Mouse (Mus musculus) CD8-positive naive resting alpha-beta T cell, adult 2 months (primary cell): ENCODE data around the gene Tnfsf11.

Source experiments
- DNase-seq, 2 experiments: peaks; one replicate each; pipeline ENCODE4 v3.0.0; 2022; ENCODE audit warnings: low read depth in 2 of 2, low spot score in 2 of 2

The Tnfsf11 gene

DNA sequence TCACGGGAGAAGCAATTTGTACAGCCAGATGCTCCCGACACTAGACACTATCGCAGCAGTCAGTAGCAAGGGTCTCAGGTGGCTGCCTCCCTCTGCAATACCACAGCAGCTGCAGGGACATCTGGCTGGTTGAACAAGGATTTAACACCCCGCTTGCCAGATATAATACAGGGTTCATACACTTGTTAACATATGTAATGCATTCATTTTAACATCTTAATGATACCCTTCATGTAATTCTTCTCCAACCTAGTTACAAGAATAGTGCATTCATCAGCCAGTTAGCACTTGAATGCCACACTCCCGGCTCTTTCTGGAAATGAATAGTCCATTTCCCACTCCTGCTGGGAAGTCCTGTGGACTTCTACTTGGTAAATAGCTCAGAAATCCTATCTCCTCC, 18.9 kb downstream of the Tnfsf11 start:
- no peak for DNase-seq

DNA sequence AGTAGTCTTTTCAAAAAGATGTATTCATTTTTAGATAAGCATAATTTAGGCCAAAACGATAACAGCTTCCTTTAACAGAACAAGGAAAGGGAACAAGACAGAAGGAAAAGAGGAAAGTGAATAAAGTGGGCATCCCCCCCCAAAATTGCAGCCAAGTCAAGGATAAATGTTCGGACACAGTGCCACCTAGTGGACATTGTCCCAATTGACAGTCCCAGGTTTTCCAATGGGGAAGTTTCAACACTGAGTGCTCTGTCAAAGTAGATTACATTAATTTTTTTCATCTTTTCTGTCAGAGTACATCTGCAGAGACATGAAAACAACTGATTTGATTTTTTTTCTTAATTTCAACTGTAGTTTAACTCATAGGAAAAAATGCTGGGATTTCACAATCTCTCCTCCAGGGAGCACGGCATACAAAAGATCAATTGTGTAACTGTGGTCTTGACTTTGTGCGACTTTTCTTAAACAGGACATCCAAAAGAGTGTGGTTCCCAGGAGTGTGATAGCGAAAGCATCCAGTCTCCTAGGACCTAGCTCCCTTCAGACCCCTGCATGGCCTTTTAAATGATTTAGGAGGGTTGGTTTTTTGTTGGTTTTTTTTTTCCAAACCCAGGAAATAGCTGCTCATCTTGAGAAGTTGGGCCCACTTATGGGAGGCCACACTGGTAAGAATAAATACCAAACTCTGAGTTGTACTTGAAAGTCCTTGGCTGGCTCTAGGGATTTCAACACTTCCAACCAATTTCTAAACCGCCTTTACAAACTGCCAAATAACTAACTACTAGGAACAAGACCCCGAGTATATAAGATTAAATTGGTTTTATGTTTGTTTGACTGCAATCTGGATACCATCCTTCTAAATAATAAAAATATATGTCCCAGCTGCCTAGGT, 19.7 kb downstream of the Tnfsf11 start:
- DNase-seq: peak in 1 of 2 experiments; percentile 22

DNA sequence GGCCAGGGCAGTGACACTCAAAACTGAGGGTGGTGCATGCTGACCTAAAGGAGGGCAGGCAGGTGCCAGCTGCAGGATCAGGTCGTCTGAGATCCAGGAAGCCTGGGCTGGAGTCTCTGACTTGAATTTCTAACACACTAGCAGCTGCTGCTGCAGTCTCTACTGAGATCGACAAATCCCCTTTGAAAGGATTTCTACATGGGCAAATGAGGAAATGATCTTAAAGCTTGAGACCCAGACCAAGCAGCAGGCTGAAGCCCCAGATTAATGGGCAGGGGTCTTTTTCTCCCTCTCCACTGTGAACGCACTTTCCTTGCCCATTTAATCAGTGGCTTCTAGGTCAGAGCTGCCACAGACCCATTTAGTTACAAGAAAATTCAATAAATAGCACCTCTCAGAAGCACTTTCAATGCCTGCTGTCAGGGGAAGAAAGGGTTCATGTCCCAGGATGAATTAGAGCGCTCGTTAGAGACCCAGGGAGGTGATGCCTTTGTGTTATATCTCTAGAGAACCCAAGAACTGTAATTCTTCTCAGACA, 21.8 kb downstream of the Tnfsf11 start:
- no peak for DNase-seq

DNA sequence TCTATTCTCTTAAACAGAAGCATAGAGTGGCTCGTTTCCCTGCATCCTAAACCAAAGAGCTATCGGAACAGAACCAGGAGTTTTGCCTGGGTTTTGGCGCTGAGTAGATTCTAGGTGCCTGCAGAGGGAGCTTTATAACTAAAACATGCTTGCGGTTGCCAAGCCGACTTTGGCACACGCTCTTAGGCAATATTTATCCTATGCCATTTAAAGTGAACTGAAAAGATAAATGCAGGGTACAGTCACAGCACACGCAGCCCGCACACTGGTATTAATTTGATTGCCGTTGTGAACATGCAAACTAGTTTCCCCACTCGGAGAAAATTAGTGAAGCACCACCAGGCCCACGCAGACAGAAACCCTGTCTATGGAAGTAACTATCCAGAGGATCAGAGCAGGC, 25.4 kb downstream of the Tnfsf11 start:
- no peak for DNase-seq

DNA sequence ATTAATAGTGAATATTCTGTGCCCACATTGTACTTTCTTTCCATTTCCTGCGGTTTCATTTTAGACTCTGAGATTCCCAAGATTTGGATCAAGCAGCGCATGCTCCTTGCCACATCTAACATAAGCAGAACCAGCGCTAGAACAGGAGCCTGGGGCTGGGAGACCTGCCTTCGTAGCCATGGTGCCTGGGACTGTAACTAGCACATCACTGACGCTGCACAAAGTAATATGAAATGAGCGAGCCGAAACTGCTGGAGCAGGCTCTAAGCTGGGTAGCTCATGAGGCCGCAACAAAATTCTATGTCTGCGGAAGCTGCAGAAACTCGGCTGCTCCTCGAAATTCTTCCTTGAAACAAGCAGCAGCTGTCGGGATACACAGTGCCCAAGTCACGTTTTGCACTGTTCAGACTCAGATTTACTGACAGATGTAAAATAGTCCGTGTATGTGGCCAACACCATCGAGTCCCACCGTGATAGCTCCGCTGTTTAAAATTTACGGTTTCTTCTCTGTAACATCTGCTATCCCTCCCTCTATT, 31.4 kb downstream of the Tnfsf11 start:
- DNase-seq: no peak

DNA sequence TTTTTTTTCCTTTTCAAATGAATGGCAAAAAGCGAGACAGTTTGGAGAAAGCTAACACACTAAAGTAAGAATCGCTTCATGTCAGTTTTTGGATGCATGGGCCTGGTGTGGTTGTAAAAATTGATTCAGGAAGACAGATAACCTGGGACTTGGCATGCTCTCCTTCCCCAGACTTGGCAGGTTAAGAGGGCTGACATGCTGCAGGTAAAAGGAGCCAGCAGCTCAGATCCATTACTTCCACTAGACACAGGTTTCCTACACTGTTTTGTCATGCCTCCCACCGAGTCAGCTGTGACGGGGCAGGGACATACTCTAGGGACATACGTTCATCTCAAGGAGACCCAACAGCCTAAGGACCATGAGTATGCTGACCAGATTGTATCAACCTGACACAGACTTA, 33.0 kb downstream of the Tnfsf11 start:
- no peak for DNase-seq

DNA sequence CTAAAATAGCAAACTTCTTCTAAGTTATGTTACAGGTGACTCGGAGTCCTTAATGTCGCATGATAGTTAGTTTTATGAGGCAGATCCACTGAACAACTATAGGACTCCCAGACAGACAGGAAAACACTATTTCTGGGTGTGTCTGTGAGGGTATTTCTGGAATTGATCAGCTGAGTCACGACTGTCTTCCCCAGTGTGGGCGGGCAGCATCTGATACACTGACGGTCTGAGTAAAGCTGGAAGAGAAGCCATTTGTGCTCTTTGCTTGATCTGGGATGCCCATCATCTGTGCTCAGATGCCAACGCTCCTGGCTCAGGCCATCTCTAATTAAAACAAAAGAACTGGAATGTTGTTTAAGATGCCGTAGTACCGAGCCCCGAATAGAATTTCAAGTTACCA, 33.7 kb downstream of the Tnfsf11 start:
- DNase-seq: no peak

DNA sequence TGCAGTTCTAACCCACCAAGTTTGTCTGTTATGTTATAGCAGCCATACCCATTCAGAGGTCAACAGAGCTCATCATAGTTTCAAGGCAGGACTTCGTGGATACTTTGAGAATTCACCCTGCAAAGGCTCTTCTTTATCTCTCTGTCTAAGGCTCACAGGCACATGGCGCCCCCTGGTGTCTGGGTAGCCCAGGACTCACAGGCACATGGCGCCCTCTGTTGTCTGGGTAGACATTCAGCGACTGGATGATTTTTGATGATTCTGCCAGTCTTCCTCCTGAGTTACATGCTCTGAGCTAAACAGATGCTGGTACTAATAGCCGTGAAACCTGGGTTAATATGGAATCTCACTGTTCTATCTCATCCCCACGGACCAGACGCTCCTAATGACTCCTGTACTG, 34.3 kb downstream of the Tnfsf11 start:
- peak; percentile 36 to 51 for DNase-seq

DNA sequence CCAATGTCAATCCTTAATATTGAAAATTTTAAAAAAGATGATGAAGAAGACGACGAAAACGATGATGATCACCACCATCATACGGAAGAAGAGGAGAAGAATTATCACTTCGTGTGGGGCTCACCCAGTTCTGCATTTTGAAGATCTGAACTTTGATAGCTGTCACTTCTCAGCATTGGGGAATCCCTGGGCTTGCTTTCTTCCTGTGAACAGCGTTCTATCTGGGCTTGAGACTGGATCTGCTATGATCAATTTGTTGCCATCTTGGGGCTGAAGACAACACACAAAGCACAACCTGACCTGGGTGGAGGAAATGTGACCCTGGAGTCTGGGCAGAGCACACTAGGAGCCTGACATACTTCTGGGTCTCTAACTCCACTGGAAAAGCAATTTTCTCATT, 43.0 kb downstream of the Tnfsf11 start:
- no peak for DNase-seq

DNA sequence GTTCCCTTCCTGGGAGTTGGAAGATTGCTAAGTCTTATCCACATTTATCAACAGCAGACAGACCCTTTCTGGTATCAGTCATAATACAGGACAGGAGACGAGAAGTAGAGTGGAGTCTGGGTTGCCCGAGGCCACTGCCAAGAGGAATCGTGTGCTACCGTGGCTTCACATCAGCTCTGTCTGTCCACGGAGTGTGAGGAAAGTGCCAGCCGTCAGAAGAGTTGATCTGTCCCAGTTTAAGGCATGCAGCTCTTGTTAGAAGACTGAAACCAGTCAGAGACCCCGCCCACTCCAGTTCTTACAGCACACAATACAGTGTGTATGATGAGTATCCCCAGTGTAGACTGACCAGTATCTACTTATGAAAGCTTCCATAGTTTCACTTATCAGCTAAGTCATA, 45.2 kb downstream of the Tnfsf11 start:
- no peak for DNase-seq

DNA sequence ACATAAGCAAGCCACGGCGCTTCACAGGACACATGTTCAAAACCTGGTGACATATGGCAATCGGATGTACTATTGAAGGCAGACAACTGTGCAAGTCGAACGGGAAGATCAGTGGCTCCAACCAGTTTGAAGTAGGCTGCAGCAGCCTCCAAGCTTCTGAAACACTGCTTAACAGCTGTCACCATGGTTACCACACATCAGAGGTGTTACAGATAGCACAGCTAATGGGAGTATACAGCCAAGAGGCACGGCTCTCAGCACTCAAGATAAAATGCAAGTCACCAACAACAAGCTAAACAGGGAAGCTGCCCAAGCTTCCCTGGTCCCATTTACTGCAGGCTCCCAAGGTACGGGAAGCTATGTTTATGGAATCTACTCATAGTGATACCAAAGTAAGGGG, 46.6 kb downstream of the Tnfsf11 start:
- DNase-seq: no peak

DNA sequence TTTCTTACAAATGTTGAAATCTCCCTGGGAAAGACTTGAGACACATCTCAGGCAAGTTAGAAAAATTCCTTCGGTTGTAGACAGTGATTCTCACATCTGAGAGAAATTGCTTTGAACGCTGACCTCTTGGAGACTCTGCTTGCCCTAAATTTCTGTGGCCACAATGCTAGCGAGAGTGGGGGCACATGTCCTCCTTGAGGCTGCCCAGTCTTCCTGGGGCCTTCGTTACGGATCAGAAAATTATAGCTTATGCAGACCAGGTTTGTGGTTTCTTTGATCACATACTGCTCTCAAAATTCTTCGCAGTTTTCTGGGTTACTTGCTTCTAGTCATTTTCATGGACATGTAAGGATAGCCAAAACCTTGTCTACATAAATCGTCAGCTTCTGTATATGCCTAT, 53.8 kb downstream of the Tnfsf11 start:
- DNase-seq: no peak

DNA sequence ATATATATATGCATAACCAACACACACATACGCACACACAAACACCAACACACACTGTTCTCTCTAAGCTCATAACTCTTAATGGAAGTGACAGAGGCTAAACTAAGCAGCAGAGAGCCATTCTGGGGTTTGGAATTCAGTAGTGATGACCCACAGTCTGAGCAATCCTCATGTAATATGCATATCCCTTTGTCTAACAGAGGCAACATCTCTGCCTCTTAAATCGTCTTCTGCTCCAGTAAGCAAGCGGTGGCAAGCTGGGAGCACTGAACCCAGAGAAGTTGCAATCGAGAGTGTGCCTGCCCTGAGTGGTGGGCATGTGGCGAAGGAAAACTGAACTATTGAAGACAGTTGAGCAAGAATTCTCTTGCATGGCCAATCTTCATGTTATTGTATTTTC, 61.2 kb downstream of the Tnfsf11 start:
- no peak for DNase-seq

DNA sequence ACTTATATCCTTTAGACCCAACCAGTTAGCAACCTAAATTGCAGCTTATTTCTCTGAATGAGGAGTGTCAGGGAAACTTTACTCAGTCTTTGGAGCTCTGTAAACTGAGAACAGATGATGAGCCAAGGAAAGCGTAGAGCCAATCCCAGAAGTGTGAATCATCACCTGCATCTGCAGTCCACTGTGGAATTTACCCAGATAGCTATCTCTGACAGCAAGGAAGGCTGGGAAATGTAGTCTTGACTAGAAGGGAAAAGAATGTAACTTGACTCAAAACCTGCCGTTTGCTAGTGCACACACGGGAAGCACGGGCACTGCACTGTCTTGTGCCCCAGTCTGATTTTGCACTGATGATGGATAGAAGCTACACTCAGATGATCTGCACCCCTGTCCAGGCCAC, 63.0 kb downstream of the Tnfsf11 start:
- no peak for DNase-seq

DNA sequence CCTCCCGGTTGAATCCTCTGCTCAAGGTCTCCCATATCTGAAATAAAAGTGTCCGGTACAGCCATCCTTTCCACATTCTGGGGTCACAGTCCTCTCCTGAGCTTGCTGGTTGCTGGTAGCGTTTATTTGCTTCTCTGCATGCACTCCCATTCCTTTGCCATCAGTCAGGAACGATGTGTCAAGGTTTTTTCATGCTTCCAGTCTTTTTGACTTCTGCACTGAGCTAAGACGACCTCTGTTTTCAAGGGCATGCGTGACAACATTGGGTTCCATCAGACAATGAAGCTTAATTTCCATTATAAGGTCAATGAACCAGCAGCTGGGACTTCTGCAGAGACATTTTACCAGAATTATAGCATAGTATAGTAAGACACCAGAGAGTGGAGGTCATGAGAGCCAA, 68.5 kb downstream of the Tnfsf11 start:
- no peak for DNase-seq

DNA sequence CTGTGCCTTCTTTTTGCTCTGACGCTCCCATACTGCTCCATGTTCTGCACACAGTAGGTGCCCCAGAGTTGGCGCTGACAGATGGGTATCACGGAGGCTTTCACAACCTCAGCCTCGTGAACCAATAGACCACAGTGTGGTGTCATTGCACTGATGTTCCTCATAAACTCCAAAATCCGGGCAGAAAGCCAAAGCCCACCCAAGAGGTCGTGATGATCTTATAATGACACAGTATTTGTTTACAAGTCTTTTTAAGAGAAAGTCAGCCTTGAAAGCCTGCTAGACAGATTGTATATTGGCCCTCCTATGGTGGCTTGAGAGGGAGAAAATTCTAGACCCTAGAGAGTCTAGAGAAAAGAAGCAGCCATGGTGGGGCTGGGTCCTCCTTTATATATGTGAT, 70.6 kb downstream of the Tnfsf11 start:
- no peak for DNase-seq

DNA sequence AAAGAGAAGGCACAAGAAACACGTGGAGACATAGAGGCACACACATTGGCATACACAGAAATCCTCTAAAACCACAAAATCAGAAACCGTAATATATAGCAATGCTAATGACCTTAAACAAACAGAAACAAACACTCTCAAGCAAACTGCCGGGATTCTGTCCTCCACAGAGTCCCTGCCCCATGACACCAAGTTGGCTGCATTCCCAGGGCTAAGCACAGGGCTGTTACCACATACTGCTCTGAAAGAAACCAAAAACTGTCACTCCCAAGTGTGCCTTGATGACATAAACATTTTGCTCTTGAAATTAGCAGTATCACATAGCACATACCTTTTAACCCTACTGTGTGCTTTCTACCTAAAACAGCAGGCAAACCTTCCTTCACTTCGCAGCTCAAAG, 71.7 kb downstream of the Tnfsf11 start:
- DNase-seq: no peak

DNA sequence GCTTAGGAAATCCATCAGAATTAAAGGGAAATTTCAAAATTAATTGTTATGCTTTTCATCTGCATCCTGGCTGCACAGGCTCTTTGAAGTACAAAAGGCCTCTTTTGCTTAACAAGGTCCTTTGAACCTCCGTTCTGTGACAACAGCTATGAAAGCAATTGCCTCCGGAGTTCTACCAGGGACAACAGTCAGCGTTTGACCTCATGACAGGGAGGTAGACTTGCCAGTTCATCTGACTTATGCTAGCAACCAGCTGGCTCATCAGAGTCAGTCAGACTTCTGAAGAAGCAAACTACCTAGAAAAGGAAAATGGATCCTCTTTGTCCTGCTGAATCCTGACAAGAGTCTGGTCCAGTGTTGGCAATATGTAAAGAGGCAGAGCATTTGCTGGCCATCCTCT, 72.5 kb downstream of the Tnfsf11 start:
- DNase-seq: no peak

DNA sequence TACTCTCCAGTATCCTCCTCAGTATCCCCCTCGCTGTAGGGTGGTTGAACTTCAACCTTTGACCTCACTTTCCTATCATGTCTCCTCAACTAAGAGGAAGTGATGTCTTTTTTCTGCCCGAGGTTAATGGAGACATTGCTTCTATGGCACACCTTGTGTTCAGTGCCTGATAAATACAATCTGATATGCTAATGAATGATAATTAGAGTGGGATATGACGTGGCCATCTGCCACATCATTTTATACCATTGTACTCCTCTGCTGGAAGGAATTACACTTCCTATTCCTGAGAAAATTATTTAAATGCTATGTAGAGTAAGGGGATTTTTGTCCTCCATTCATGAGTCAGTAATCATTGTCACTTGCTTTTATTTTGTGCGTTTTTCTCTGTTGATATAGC, 78.8 kb downstream of the Tnfsf11 start:
- DNase-seq: no peak
